Mouse (Mus musculus) testis, adult 2 months (tissue): ENCODE measurements around the gene Pcnp.

ENCODE experiments used
- CTCF ChIP-seq: fragments of 200-500 bp; IDR thresholded peaks from 2 replicates; pipeline ENCODE4 v1.5.1; 2012; ENCODE audit warnings: low read depth, mild to moderate bottlenecking, inconsistent platforms, low read length, moderate library complexity; ENCODE audit not compliant: control insufficient read depth, insufficient read depth, insufficient replicate concordance
- POLR2A ChIP-seq: fragments of 200-500 bp; IDR thresholded peaks from 2 replicates; pipeline ENCODE4 v1.6.1; 2012; ENCODE audit warnings: low read depth, mild to moderate bottlenecking, inconsistent platforms, low read length, moderate library complexity; ENCODE audit not compliant: control insufficient read depth

DNA sequence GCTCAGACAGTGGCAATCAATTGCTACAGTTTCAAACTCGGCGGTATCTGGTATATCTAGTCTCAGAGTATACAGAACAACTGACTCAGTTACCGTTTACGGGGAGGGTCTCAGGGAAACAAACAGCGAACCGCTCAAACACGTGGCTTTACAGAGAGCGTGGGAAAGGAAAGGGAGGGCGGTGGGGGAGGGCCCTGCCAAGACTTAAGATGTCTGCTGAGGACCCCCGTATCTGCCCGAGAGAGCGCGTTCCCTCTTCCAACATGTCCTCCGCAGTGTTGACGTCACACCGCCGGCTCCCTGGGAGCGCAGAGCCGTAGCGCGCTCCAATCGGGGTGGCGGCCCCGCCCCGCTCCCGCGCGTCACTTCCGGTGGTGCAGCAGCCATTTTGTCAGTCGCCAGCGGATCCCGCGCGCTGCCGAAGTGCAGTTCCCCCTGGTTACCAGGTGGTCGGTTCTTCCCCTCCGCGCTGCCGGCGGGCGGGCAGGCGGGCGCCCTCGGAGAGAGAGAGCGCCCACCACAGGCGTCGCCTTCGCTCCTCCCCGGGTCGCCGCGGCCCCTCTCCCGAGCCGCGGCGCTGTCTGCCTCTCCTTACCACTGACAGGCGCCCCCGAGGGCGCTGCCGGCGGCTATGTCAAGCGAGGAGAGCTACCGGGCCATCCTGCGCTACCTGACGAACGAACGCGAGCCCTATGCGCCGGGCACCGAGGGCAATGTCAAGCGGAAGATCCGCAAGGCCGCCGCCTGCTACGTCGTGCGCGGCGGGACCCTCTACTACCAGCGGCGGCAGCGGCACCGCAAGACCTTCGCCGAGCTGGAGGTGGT lies 55.9 kb downstream of the Pcnp start, which contains the start of gene Zbtb11:
- TF ChIP-seq POLR2A (peak; percentile 89), CTCF (no peak)
